ENCODE assay signal across 18 mouse cellular contexts in the genomic region with DNA sequence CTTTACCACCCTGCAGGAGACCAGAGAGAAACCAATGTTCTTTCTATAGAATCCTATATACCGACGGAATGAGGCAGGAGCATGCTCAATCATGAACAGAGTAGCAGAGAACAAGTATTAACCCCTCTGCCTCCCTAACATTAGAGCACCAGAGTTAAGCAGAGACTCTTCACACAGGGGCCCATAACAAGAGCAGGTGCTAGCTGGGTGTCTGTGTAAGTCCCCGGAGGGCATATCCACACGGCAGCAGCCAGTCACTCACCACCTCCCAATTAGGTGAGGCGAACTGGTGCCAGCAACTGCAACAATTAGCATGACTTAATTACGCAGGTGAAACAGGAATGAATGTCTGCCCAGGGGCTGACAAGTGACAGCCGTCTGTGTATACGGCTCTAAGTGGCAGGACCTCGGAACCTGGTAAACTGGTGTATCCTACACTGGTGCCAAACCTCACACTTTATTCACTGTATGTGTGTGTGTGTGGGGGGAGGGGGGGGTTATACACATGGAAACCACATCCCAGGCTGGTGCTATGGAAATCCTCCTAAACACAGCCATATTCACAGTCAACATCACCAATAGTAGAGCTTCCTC.
A peak's percentile ranks its signal among the peaks of the same experiment; 100 is the strongest.
DNase-seq lines count a peak whose midpoint lies in the region; ATAC-seq and TF ChIP-seq lines count a peak whose summit lies in the region.
"Had no signal": no experiment of that assay in that cellular context is flagged by ENCODE, and none has a peak within 500 bp of the region (broad histone marks: within the 10 kb centered on the region; RNA-seq: fewer than 3 reads in every experiment).

No protein-coding gene starts in this region.

- TF ChIP-seq POLR2A in kidney, adult 2 months (IDR thresholded peaks at IDR 0.05; ENCODE audit: low read depth, low read length) = no peak

- H3K9me3 ChIP-seq in embryonic facial prominence, embryonic 14.5 days (ENCODE audit: control insufficient read depth, low read length) = no peaks in the 10 kb centered on the region
- H3K9me3 ChIP-seq in forebrain, embryonic 13.5 days (replicated peaks) = no peaks in the 10 kb centered on the region
- H3K9me3 ChIP-seq in midbrain, embryonic 14.5 days (ENCODE audit: control insufficient read depth, low read length) = no peaks in the 10 kb centered on the region
- H3K9me3 ChIP-seq: heart, embryonic 13.5 days had no signal

- no peak for TF ChIP-seq CTCF in kidney, adult 2 months (conservative IDR thresholded peaks at IDR 0.05; ENCODE audit: insufficient read depth, insufficient read length, low read depth, low read length)

- H3K27ac ChIP-seq in kidney, adult 2 months (ENCODE audit: insufficient read depth, low read depth, low read length) = no peak overlapping the region
- H3K27ac ChIP-seq in embryonic facial prominence, embryonic 14.5 days (replicated peaks; ENCODE audit: low read depth, low read length) = no peak overlapping the region; the same call in 1 of the 2 replicates
- peak overlapping the region; percentile 31 for H3K27ac ChIP-seq in forebrain, embryonic 13.5 days
- H3K27ac ChIP-seq in midbrain, embryonic 14.5 days (replicated peaks; ENCODE audit: low read depth, low read length) = no peak overlapping the region
- H3K27ac ChIP-seq: heart, embryonic 13.5 days; kidney, postnatal 0 days; left cerebral cortex, adult 2 months had no signal

- no peak overlapping the region for H3K4me3 ChIP-seq in kidney, adult 2 months (ENCODE audit: insufficient read depth, low read depth, low read length)
- H3K4me3 ChIP-seq in embryonic facial prominence, embryonic 14.5 days (ENCODE audit: low read depth, low read length) = no peak overlapping the region
- no peak overlapping the region for H3K4me3 ChIP-seq in forebrain, embryonic 13.5 days
- H3K4me3 ChIP-seq in midbrain, embryonic 14.5 days (replicated peaks; ENCODE audit: low read depth, low read length) = no peak overlapping the region
- H3K4me3 ChIP-seq: heart, embryonic 13.5 days; left cerebral cortex, adult 2 months had no signal

- H3K9ac ChIP-seq in embryonic facial prominence, embryonic 14.5 days (ENCODE audit: low read depth, low read length) = no peak overlapping the region
- no peak overlapping the region for H3K9ac ChIP-seq in forebrain, embryonic 13.5 days
- no peak overlapping the region for H3K9ac ChIP-seq in midbrain, embryonic 14.5 days (replicated peaks; ENCODE audit: low read length)
- H3K9ac ChIP-seq: heart, embryonic 13.5 days; liver, postnatal 0 days had no signal

- H3K4me2 ChIP-seq in embryonic facial prominence, embryonic 14.5 days (ENCODE audit: low read depth, low read length) = no peak overlapping the region
- H3K4me2 ChIP-seq in forebrain, embryonic 13.5 days = no peak overlapping the region
- no peak overlapping the region for H3K4me2 ChIP-seq in midbrain, embryonic 14.5 days (ENCODE audit: low read length)
- H3K4me2 ChIP-seq: heart, embryonic 13.5 days had no signal

- ATAC-seq in embryonic facial prominence, embryonic 14.5 days (ENCODE audit: low read depth) = peak; percentile 73
- ATAC-seq in forebrain, embryonic 13.5 days = peak; percentile 88
- ATAC-seq in midbrain, embryonic 14.5 days (ENCODE audit: low FRiP score, low TSS enrichment) = 0 out of 2 replicates have a peak, but pooled peaks have one; percentile 40
- ATAC-seq: intestine, embryonic 16.5 days; liver, postnatal 0 days had no signal

- 64% methylated on average over 9 of the region's 9 CpGs for WGBS in kidney, adult 2 months
- 66% methylated on average over 9 of the region's 9 CpGs for WGBS in embryonic facial prominence, embryonic 14.5 days
- 49% methylated on average over 9 of the region's 9 CpGs for WGBS in forebrain, embryonic 13.5 days
- WGBS in midbrain, embryonic 14.5 days = 70% methylated on average over 9 of the region's 9 CpGs

- DNase-seq in kidney, adult 2 months = peak; percentile 33
- DNase-seq in kidney, postnatal 25 days = no peak
- peak; percentile 69 for DNase-seq in embryonic facial prominence, embryonic 14.5 days (ENCODE audit: low spot score)
- no peak for DNase-seq in midbrain, embryonic 14.5 days
- DNase-seq in left cerebral cortex, adult 9 months (ENCODE audit: low spot score in 2 of 2) = no peak
- no peak for DNase-seq in cerebellum, postnatal 14 days
- DNase-seq: cerebellum, postnatal 10 days; heart, postnatal 36 days; liver; liver, postnatal 0 days; lung, postnatal 14 days; right cerebral cortex, postnatal 25 days had no signal

- no peaks in the 10 kb centered on the region for H3K27me3 ChIP-seq in kidney, adult 2 months (replicated peaks; ENCODE audit: control insufficient read depth, insufficient read depth, low read length)
- no peaks in the 10 kb centered on the region for H3K27me3 ChIP-seq in embryonic facial prominence, embryonic 14.5 days (replicated peaks; ENCODE audit: control insufficient read depth, insufficient read depth, low read length)
- H3K27me3 ChIP-seq in forebrain, embryonic 13.5 days = no peaks in the 10 kb centered on the region
- no peaks in the 10 kb centered on the region for H3K27me3 ChIP-seq in midbrain, embryonic 14.5 days (ENCODE audit: control insufficient read depth, insufficient read depth, low read length)
- H3K27me3 ChIP-seq: heart, embryonic 13.5 days had no signal

- peaks cover 2% of the 10 kb centered on the region; the same call in 1 of the 2 replicates for H3K36me3 ChIP-seq in kidney, adult 2 months (ENCODE audit: control insufficient read depth, insufficient read depth, low read length)
- peaks cover 39% of the 10 kb centered on the region for H3K36me3 ChIP-seq in embryonic facial prominence, embryonic 14.5 days (ENCODE audit: control insufficient read depth, insufficient read depth, low read length)
- 0 out of 2 replicates have a peak, but pooled peaks cover 3% of the 10 kb centered on the region for H3K36me3 ChIP-seq in forebrain, embryonic 13.5 days (ENCODE audit: poor library complexity, severe bottlenecking)
- H3K36me3 ChIP-seq in midbrain, embryonic 14.5 days (ENCODE audit: control insufficient read depth, insufficient read depth, low read length) = no peaks in the 10 kb centered on the region
- H3K36me3 ChIP-seq: G1E had no signal

- H3K4me1 ChIP-seq in kidney, adult 2 months (ENCODE audit: control insufficient read depth, insufficient read depth, low read length) = peaks cover 10% of the 10 kb centered on the region; the same call in 1 of the 2 replicates
- H3K4me1 ChIP-seq in embryonic facial prominence, embryonic 14.5 days (ENCODE audit: control insufficient read depth, insufficient read depth, low read length) = peaks cover 28% of the 10 kb centered on the region
- H3K4me1 ChIP-seq in forebrain, embryonic 13.5 days = peaks cover 26% of the 10 kb centered on the region
- no peaks in the 10 kb centered on the region for H3K4me1 ChIP-seq in midbrain, embryonic 14.5 days (ENCODE audit: control insufficient read depth, insufficient read depth, low read length)

Comparison
In these comparisons a context has a peak if more than half of its experiments do, and no peak if none do; other contexts are left out.
1. DNase-seq: peak in kidney, adult 2 months (single experiment) and embryonic facial prominence, embryonic 14.5 days (single experiment); none in kidney, postnatal 25 days (0 of 2), midbrain, embryonic 14.5 days (single experiment), left cerebral cortex, adult 9 months (0 of 2) and cerebellum, postnatal 14 days (0 of 2).
2. Peak in every context shown above with its lines, with median percentiles within 50 percentile points of each other: ATAC-seq.